Mouse (Mus musculus) liver, adult 2 months (tissue): ENCODE data around the gene Pcsk4. TPM values are rescaled to one million over a fixed set of nuclear protein-coding genes. Genes with fewer than 3 reads are reported as not detected.

Source experiments
- DNase-seq: peaks from one replicate; pipeline ENCODE4 v3.0.0-alpha.2; 2011; ENCODE audit warnings: low read depth, low spot score; ENCODE audit errors: extremely low read depth
- H3K27ac ChIP-seq: fragments of 200-500 bp; replicated peaks from 2 replicates; pipeline ENCODE4 v1.5.1; 2012; ENCODE audit warnings: low read depth, mild to moderate bottlenecking, control low read depth, inconsistent platforms, low read length; ENCODE audit not compliant: insufficient read depth
- H3K27me3 ChIP-seq: fragments of 200-500 bp; 2 replicates; pipeline ENCODE4 v1.6.1; 2012; ENCODE audit warnings: mild to moderate bottlenecking, moderate library complexity, low read length, inconsistent platforms; ENCODE audit not compliant: control insufficient read depth, insufficient read depth
- H3K36me3 ChIP-seq: fragments of 200-500 bp; 2 replicates; pipeline ENCODE4 v1.6.1; 2012; ENCODE audit warnings: low read length, inconsistent platforms; ENCODE audit not compliant: control insufficient read depth, insufficient read depth
- H3K4me1 ChIP-seq: fragments of 200-500 bp; 2 replicates; pipeline ENCODE4 v1.6.1; 2011; ENCODE audit warnings: low read length; ENCODE audit not compliant: control insufficient read depth, insufficient read depth
- H3K4me3 ChIP-seq: fragments of 200-500 bp; 2 replicates; pipeline ENCODE4 v1.5.1; 2011; ENCODE audit warnings: low read depth, mild to moderate bottlenecking, control low read depth, low read length, moderate library complexity; ENCODE audit not compliant: insufficient read depth
- H3K79me2 ChIP-seq: fragments of 200-500 bp; 2 replicates; pipeline ENCODE4 v1.6.1; 2012; ENCODE audit warnings: inconsistent platforms, mild to moderate bottlenecking, low read length, moderate library complexity; ENCODE audit not compliant: control insufficient read depth, insufficient read depth
- H3K9ac ChIP-seq: fragments of 200-500 bp; 2 replicates; pipeline ENCODE4 v1.6.1; 2012; ENCODE audit warnings: low read depth, mild to moderate bottlenecking, control low read depth, inconsistent platforms, low read length
- CTCF ChIP-seq: fragments of 200-500 bp; IDR thresholded peaks from 2 replicates; pipeline ENCODE4 v1.5.1; 2011; ENCODE audit warnings: low read depth, low read length, control low read depth
- POLR2A ChIP-seq: fragments of 200-500 bp; IDR thresholded peaks from 2 replicates; pipeline ENCODE4 v1.6.1; 2011; ENCODE audit warnings: low read length, control low read depth; ENCODE audit not compliant: insufficient read depth; ENCODE audit errors: extremely low read depth
- WGBS: fragments of 180-500 bp; shearing (Covaris S2); methylation state at CpG from one replicate; pipeline ENCODE4 v1.1.7; 2018; 5-methylcytosine and 5-hydroxymethylcytosine counted together
- polyA plus RNA-seq: library from polyadenylated mRNA; depleted of rRNA; stranded (reverse); fragments of >200 nt; gene quantifications from 2 replicates; pipeline ENCODE4 v1.2.3, GENCODE M21; 2012
- total RNA-seq: library from RNA; depleted of rRNA; stranded (reverse); fragments of >200 nt; gene quantifications from 2 replicates; pipeline ENCODE4 v1.2.3, GENCODE M21; 2014

Pcsk4 gene
- total and polyA plus RNA-seq, 2 experiments: 12.5 to 21.8 TPM

GRCm38 (mm10) chr10:80300672-80301181 lies 28.6 kb downstream of the Pcsk4 start:
- Histone ChIP-seq H3K4me1 (0 out of 2 replicates have a peak, but pooled peaks cover 2% of the 10 kb centered on the region), H3K27ac (no peak overlapping the region), H3K36me3 (no peaks in the 10 kb centered on the region), H3K4me3 (no peak overlapping the region), H3K27me3 (0 out of 2 replicates have a peak, but pooled peaks cover 4% of the 10 kb centered on the region), H3K79me2 (no peaks in the 10 kb centered on the region), H3K9ac (no peak overlapping the region)
- 53% methylated on average over 11 of the region's 11 CpGs for WGBS
- TF ChIP-seq CTCF (no peak), POLR2A (no peak)
- no peak for DNase-seq

DNA sequence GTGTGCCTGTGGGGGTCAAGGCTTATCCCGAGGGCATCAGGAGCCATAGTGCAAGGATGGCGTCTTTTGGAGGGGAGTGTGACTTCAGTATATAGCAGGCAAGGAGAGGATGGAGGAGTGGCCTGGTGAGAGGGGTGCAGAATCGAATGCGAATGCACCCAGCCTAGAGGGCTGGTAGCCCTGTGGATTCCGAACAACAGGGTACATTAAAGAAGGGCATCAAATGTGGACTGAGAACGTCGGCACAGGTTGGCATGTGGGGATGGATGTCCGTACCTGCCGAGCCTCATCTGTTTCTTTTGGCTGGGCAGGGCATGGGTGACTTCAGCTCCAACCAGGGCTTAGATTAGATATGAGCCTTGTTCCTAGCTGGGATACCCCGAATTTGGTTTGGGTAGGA lies 29.5 kb downstream of the Pcsk4 start:
- Histone ChIP-seq H3K36me3 (no peaks in the 10 kb centered on the region), H3K4me1 (0 out of 2 replicates have a peak, but pooled peaks cover 2% of the 10 kb centered on the region), H3K27ac (no peak overlapping the region), H3K79me2 (no peaks in the 10 kb centered on the region), H3K9ac (no peak overlapping the region), H3K4me3 (no peak overlapping the region), H3K27me3 (0 out of 2 replicates have a peak, but pooled peaks cover 4% of the 10 kb centered on the region)
- WGBS: 59% methylated on average over 10 of the region's 10 CpGs
- no peak for DNase-seq
- no peak for TF ChIP-seq POLR2A
- no peak for TF ChIP-seq CTCF

- H3K4me1 ChIP-seq: 0 out of 2 replicates have a peak, but pooled peaks cover 2% of the 10 kb centered on the region
- TF ChIP-seq POLR2A (no peak), CTCF (no peak)
- H3K27ac ChIP-seq: no peak overlapping the region
- H3K79me2 ChIP-seq: no peaks in the 10 kb centered on the region
- H3K9ac ChIP-seq: no peak overlapping the region
- H3K27me3 ChIP-seq: 0 out of 2 replicates have a peak, but pooled peaks cover 4% of the 10 kb centered on the region
- H3K36me3 ChIP-seq: peaks cover 4% of the 10 kb centered on the region
- 27% methylated on average over 15 of the region's 15 CpGs for WGBS
- DNase-seq: no peak
- H3K4me3 ChIP-seq: no peak overlapping the region
Measured at GRCm38 (mm10) chr10:80299301-80299700, 30.0 kb downstream of the Pcsk4 start.

- TF ChIP-seq CTCF: no peak
- no peak for TF ChIP-seq POLR2A
- Histone ChIP-seq H3K27me3 (0 out of 2 replicates have a peak, but pooled peaks cover 4% of the 10 kb centered on the region), H3K27ac (no peak overlapping the region), H3K9ac (no peak overlapping the region), H3K4me3 (no peak overlapping the region), H3K79me2 (no peaks in the 10 kb centered on the region), H3K4me1 (0 out of 2 replicates have a peak, but pooled peaks cover 2% of the 10 kb centered on the region), H3K36me3 (peaks cover 9% of the 10 kb centered on the region)
- DNase-seq: no peak
- 10% methylated on average over 26 of the region's 26 CpGs for WGBS
Measured at GRCm38 (mm10) chr10:80298571-80299281, 30.6 kb downstream of the Pcsk4 start.

GRCm38 (mm10) chr10:80297526-80298133 lies 31.7 kb downstream of the Pcsk4 start:
- Histone ChIP-seq H3K36me3 (peaks cover 9% of the 10 kb centered on the region), H3K4me3 (no peak overlapping the region), H3K4me1 (peaks cover 7% of the 10 kb centered on the region; the same call in 1 of the 2 replicates), H3K27me3 (0 out of 2 replicates have a peak, but pooled peaks cover 4% of the 10 kb centered on the region), H3K9ac (no peak overlapping the region), H3K27ac (no peak overlapping the region), H3K79me2 (peaks cover 3% of the 10 kb centered on the region; the same call in 1 of the 2 replicates)
- 75% methylated on average over 8 of the region's 8 CpGs for WGBS
- DNase-seq: no peak
- no peak for TF ChIP-seq POLR2A
- no peak for TF ChIP-seq CTCF

- no peak for DNase-seq
Measured at GRCm38 (mm10) chr10:80296824-80297223, 32.5 kb downstream of the Pcsk4 start.

More at GRCm38 (mm10) chr10:80296824-80297223, 32.5 kb downstream of the Pcsk4 start:
- H3K4me1 ChIP-seq: peaks cover 4% of the 10 kb centered on the region; the same call in 1 of the 2 replicates
- H3K9ac ChIP-seq: no peak overlapping the region
- WGBS: 90% methylated on average over 5 of the region's 5 CpGs
- 0 out of 2 replicates have a peak, but pooled peaks cover 4% of the 10 kb centered on the region for H3K27me3 ChIP-seq
- TF ChIP-seq POLR2A (no peak), CTCF (no peak)
- peaks cover 6% of the 10 kb centered on the region; the same call in 1 of the 2 replicates for H3K79me2 ChIP-seq
- H3K27ac ChIP-seq: no peak overlapping the region
- no peak overlapping the region for H3K4me3 ChIP-seq
- H3K36me3 ChIP-seq: peaks cover 9% of the 10 kb centered on the region
